Mouse (Mus musculus) MEL (cell line): ENCODE data around the gene Prkce. TPM values are rescaled to one million over a fixed set of nuclear protein-coding genes. Genes with fewer than 3 reads are reported as not detected.
A peak's percentile ranks its signal among the peaks of the same experiment; 100 is the strongest.

Experiments used
- DNase-seq: peaks from one replicate; pipeline ENCODE4 v3.0.0; 2011; ENCODE audit warnings: low read depth, low spot score
- H3K27ac ChIP-seq: 2 replicates; pipeline ENCODE4 v1.5.1; 2012; ENCODE audit warnings: low read depth, mild to moderate bottlenecking, control low read depth, low read length, moderate library complexity; ENCODE audit not compliant: control insufficient read depth
- H3K27me3 ChIP-seq, 2 experiments: fragments of 150-350 bp in 1 of 2; sonication (generic) in 1 of 2; 2 replicates each; pipeline ENCODE4 v1.6.1; 2012; ENCODE audit warnings: low read length in 2 of 2, mild to moderate bottlenecking in 2 of 2, improper control_type of control experiment in 1 of 2, moderate library complexity in 1 of 2; ENCODE audit not compliant: insufficient read depth in 2 of 2, control insufficient read depth in 1 of 2
- H3K36me3 ChIP-seq, 2 experiments: 2 replicates each; pipeline ENCODE4 v1.6.1; 2012 to 2014; ENCODE audit warnings: low read length in 2 of 2, improper control_type of control experiment in 1 of 2, inconsistent platforms in 1 of 2, mild to moderate bottlenecking in 1 of 2; ENCODE audit not compliant: insufficient read depth in 2 of 2, control insufficient read depth in 1 of 2
- H3K4me1 ChIP-seq, 2 experiments: fragments of 150-350 bp in 1 of 2; sonication (generic) in 1 of 2; 2 replicates each; pipeline ENCODE4 v1.6.1; 2012; ENCODE audit warnings: low read length in 2 of 2, improper control_type of control experiment in 1 of 2, mild to moderate bottlenecking in 1 of 2; ENCODE audit not compliant: insufficient read depth in 2 of 2, control insufficient read depth in 1 of 2
- H3K4me3 ChIP-seq, 2 experiments: fragments of 150-350 bp in 1 of 2; sonication (generic) in 1 of 2; 2 replicates each; pipeline ENCODE4 v1.5.1; 2012; ENCODE audit warnings: low read depth in 2 of 2, low read length in 2 of 2, mild to moderate bottlenecking in 2 of 2, moderate library complexity in 2 of 2, control low read depth in 1 of 2, improper control_type of control experiment in 1 of 2; ENCODE audit not compliant: control insufficient read depth in 1 of 2, insufficient read depth in 1 of 2
- H3K79me2 ChIP-seq: 2 replicates; pipeline ENCODE4 v1.6.1; 2012; ENCODE audit warnings: mild to moderate bottlenecking, low read length, moderate library complexity; ENCODE audit not compliant: control insufficient read depth, poor library complexity, insufficient read depth
- H3K9ac ChIP-seq: 2 replicates; pipeline ENCODE4 v1.6.1; 2012; ENCODE audit warnings: low read depth, mild to moderate bottlenecking, control low read depth, low read length, moderate library complexity; ENCODE audit not compliant: control insufficient read depth, poor library complexity, severe bottlenecking
- H3K9me3 ChIP-seq: fragments of 150-350 bp; sonication (generic); replicated peaks from 2 replicates; pipeline ENCODE4 v1.6.1; 2012; ENCODE audit warnings: mild to moderate bottlenecking, low read length, improper control_type of control experiment, moderate library complexity; ENCODE audit not compliant: insufficient read depth
- BHLHE40 ChIP-seq: IDR thresholded peaks from 2 replicates; pipeline ENCODE4 v1.6.1; 2012; ENCODE audit warnings: low read depth, mild to moderate bottlenecking, inconsistent platforms, low read length, improper control_type of control experiment, borderline replicate concordance
- ELF1 ChIP-seq: IDR thresholded peaks from 2 replicates; pipeline ENCODE4 v1.6.1; 2014; ENCODE audit warnings: low read depth, mild to moderate bottlenecking, inconsistent platforms, low read length, improper control_type of control experiment, moderate library complexity
- EP300 ChIP-seq, 2 experiments: IDR thresholded peaks; 2 replicates each; pipeline ENCODE4 v1.6.1; 2011; ENCODE audit warnings: improper control_type of control experiment in 2 of 2, low read length in 2 of 2, low read depth in 1 of 2, mild to moderate bottlenecking in 1 of 2
- GATA1 ChIP-seq: IDR thresholded peaks from 2 replicates; pipeline ENCODE4 v1.6.1; 2011; ENCODE audit warnings: low read depth, low read length, improper control_type of control experiment
- MAZ ChIP-seq: IDR thresholded peaks from 2 replicates; pipeline ENCODE4 v1.6.1; 2012; ENCODE audit warnings: low read depth, mild to moderate bottlenecking, inconsistent platforms, low read length, improper control_type of control experiment
- MXI1 ChIP-seq: IDR thresholded peaks from 2 replicates; pipeline ENCODE4 v1.6.1; 2011; ENCODE audit warnings: mild to moderate bottlenecking, low read depth, low read length, improper control_type of control experiment
- POLR2A ChIP-seq, 2 experiments: IDR thresholded peaks; 2 replicates each; pipeline ENCODE4 v1.6.1; 2011 to 2012; ENCODE audit warnings: low read length in 2 of 2, mild to moderate bottlenecking in 2 of 2, control low read depth in 1 of 2, improper control_type of control experiment in 1 of 2, low read depth in 1 of 2, moderate library complexity in 1 of 2; ENCODE audit not compliant: control insufficient read depth in 1 of 2, insufficient read depth in 1 of 2, poor library complexity in 1 of 2
- RAD21 ChIP-seq: IDR thresholded peaks from 2 replicates; pipeline ENCODE4 v1.6.1; 2011; ENCODE audit warnings: mild to moderate bottlenecking, low read depth, low read length, improper control_type of control experiment
- RCOR1 ChIP-seq: IDR thresholded peaks from 2 replicates; pipeline ENCODE4 v1.6.1; 2012; ENCODE audit warnings: low read depth, mild to moderate bottlenecking, inconsistent platforms, low read length, improper control_type of control experiment
- SMC3 ChIP-seq: IDR thresholded peaks from 2 replicates; pipeline ENCODE4 v1.6.1; 2011; ENCODE audit warnings: low read depth, low read length, improper control_type of control experiment
- TCF12 ChIP-seq: IDR thresholded peaks from 2 replicates; pipeline ENCODE4 v1.6.1; 2014; ENCODE audit warnings: low read depth, mild to moderate bottlenecking, inconsistent platforms, low read length, improper control_type of control experiment, moderate library complexity
- USF2 ChIP-seq, 2 experiments: IDR thresholded peaks; 2 replicates each; pipeline ENCODE4 v1.6.1; 2011 to 2012; ENCODE audit warnings: improper control_type of control experiment in 2 of 2, low read length in 2 of 2, borderline replicate concordance in 1 of 2, inconsistent platforms in 1 of 2, low read depth in 1 of 2, mild to moderate bottlenecking in 1 of 2; ENCODE audit not compliant: insufficient read depth in 1 of 2
- ZMIZ1 ChIP-seq: IDR thresholded peaks from 2 replicates; pipeline ENCODE4 v1.6.1; 2012; ENCODE audit warnings: low read depth, mild to moderate bottlenecking, inconsistent platforms, low read length, improper control_type of control experiment, moderate library complexity
- ZNF384 ChIP-seq: IDR thresholded peaks from 2 replicates; pipeline ENCODE4 v1.6.1; 2012; ENCODE audit warnings: low read depth, mild to moderate bottlenecking, inconsistent platforms, low read length, improper control_type of control experiment
- polyA plus RNA-seq, 2 experiments: library from polyadenylated mRNA; stranded (reverse) in 1 of 2; unstranded in 1 of 2; fragments of >175 nt in 1 of 2; fragments of >200 nt in 1 of 2; gene quantifications; 2 replicates each; pipeline versions ENCODE4 v1.2.1 to v1.2.4; 2012; ENCODE audit warnings: low replicate concordance in 2 of 2, low read depth in 1 of 2; ENCODE audit not compliant: insufficient read length in 2 of 2, insufficient read depth in 1 of 2, missing spikeins in 1 of 2
- total RNA-seq: library from RNA; depleted of rRNA; stranded (reverse); fragments of 300-350 nt; gene quantifications from 2 replicates; pipeline ENCODE4 v1.2.3, GENCODE M21; 2012

Gene Prkce
- total and polyA plus RNA-seq, 3 experiments: 3.0 to 5.3 TPM; not detected in 1

DNA sequence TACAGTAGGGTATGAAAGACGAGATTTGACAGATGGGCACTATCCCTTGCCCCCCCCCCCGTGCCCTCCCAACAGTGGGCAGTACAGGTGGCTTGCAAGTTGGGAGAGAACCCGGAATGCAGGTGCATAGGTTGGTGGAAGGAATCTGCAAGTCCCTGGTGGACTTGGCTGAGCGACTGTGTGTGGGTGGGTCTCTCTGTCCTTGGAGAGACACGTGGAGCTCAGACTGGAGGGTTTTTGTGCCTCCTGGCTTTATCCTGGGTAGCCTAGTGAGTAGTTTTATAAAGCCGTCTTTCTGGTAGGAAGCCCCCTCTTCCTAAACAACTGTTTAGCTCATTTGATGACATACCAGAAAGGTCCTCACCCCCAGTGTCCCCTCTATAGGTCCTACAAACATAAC, 1.5 kb downstream of the Prkce start:
- peak overlapping the region; percentile 61 to 83 for H3K4me3 ChIP-seq
- peaks cover 0 to 20% of the 10 kb centered on the region in 2 experiments; a peak in 2 of 4 replicates for H3K36me3 ChIP-seq
- peak overlapping the region; percentile 80 for H3K9ac ChIP-seq
- no peaks in the 10 kb centered on the region for H3K27me3 ChIP-seq
- peaks cover 9 to 25% of the 10 kb centered on the region in 2 experiments for H3K4me1 ChIP-seq
- H3K27ac ChIP-seq: no peak overlapping the region
- peaks cover 9% of the 10 kb centered on the region for H3K79me2 ChIP-seq
- TF ChIP-seq RCOR1: no peak
- TF ChIP-seq SMC3: no peak
- peak; percentile 59; the same call in 1 of the 2 replicates for TF ChIP-seq MXI1
- no peak for TF ChIP-seq POLR2A (IDR thresholded peaks at IDR 0.05; ENCODE audit: control insufficient read depth in 1 of 2, insufficient read depth in 1 of 2, low read depth in 1 of 2, low read length in 2 of 2, poor library complexity in 1 of 2)
- TF ChIP-seq ZMIZ1: no peak
- TF ChIP-seq ELF1: no peak
- peak; percentile 34 for DNase-seq
- H3K9me3 ChIP-seq: no peaks in the 10 kb centered on the region

DNA sequence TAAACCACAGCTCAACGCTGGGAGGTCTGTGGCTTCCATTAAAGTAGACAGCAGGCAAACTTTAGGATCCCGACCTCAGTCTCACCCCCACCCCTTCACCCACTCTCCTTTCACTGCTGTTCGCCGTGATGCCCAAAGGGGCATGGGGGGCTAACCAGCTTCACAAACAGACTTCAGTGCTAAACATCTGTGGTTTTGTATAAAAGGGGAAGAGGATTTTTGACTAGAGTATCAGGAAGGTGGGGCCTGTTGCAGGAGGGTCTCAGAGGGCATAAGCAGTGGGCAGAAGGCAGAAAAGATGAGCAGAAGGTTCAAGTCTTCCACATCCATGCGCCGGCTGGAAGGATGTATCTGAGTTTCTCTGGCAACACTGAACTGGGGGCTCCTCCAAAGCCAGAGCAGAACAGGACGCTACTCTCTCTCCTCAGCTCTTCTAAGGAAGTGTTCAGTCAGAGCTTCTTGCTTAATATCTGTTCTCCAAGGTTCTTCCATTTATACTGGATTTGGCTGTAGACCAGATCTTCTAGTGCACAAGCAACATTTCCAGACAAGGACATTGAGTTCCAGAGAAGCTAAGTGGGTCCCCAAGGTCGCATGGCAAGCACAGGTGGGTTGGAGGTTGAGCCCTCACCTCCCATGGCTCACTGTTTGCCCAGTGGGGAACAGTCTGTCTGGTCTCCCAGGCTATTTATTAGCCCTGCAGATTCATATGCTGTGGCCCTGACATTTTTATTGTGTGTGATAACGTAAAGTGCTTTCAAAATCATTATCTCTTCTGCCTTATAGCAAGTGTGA, 2.8 kb downstream of the Prkce start:
- no peak overlapping the region for H3K9ac ChIP-seq
- H3K4me1 ChIP-seq: peaks cover 9 to 25% of the 10 kb centered on the region in 2 experiments
- H3K4me3 ChIP-seq: peak overlapping the region in 1 of 2 experiments; percentile 83; a peak in 1 of 4 replicates
- no peak overlapping the region for H3K27ac ChIP-seq
- TF ChIP-seq USF2 (IDR thresholded peaks at IDR 0.05; ENCODE audit: borderline replicate concordance in 1 of 2, insufficient read depth in 1 of 2, low read depth in 1 of 2, low read length in 2 of 2) (no peak), RAD21 (no peak), GATA1 (peak; percentile 42; the same call in 1 of the 2 replicates), RCOR1 (0 out of 2 replicates have a peak, but pooled peaks have one; percentile 17), EP300 (IDR thresholded peaks at IDR 0.05; ENCODE audit: low read depth in 1 of 2, low read length in 2 of 2) (peak in 1 of 2 experiments; percentile 23; a peak in 2 of 4 replicates), TCF12 (0 out of 2 replicates have a peak, but pooled peaks have one; percentile 19), BHLHE40 (peak; percentile 14; the same call in 1 of the 2 replicates)
- H3K9me3 ChIP-seq: no peaks in the 10 kb centered on the region
- peaks cover 9% of the 10 kb centered on the region for H3K79me2 ChIP-seq
- H3K36me3 ChIP-seq: peaks cover 0 to 20% of the 10 kb centered on the region in 2 experiments; a peak in 2 of 4 replicates
- no peaks in the 10 kb centered on the region for H3K27me3 ChIP-seq
- DNase-seq: peak; percentile 56

GRCm38 (mm10) chr17:86175516-86175915, 7.9 kb downstream of the Prkce start:
- DNase-seq: no peak
- H3K27ac ChIP-seq: no peak overlapping the region
- H3K9ac ChIP-seq: no peak overlapping the region
- TF ChIP-seq MAZ: no peak
- peak; percentile 82 for TF ChIP-seq ZNF384
- H3K36me3 ChIP-seq: peaks cover 0 to 16% of the 10 kb centered on the region in 2 experiments; a peak in 2 of 4 replicates
- H3K9me3 ChIP-seq: no peaks in the 10 kb centered on the region
- peaks cover 3 to 24% of the 10 kb centered on the region in 2 experiments for H3K4me1 ChIP-seq
- H3K79me2 ChIP-seq: no peaks in the 10 kb centered on the region; the same call in 1 of the 2 replicates
- H3K4me3 ChIP-seq: no peak overlapping the region
- no peaks in the 10 kb centered on the region for H3K27me3 ChIP-seq
